Comparison of ENCODE assay signal across 8 mouse cellular contexts in genomic region chr13:12105830-12106628, GRCm38 (mm10). TPM values are rescaled to one million over a fixed set of nuclear protein-coding genes. Genes with fewer than 3 reads are reported as not detected.
DNase-seq lines count a peak whose midpoint lies in the region; ATAC-seq lines count a peak whose summit lies in the region.

No protein-coding gene starts in this region.

- no peak for ATAC-seq in activated CD4-positive, CD25-positive, alpha-beta regulatory T cell, adult 4 months

- peak; percentile 56 for DNase-seq in thymus, postnatal 0 days (ENCODE audit: low spot score)
- no peak for DNase-seq in thymus, postnatal 25 days
- peak; percentile 73 for DNase-seq in cerebellum, adult 9-10 months
- DNase-seq in frontal cortex, postnatal 14 days (ENCODE audit: low spot score in 2 of 2) = peak; percentile 39 to 43
- peak; percentile 6 for DNase-seq in kidney, postnatal 14 days
- DNase-seq in lung, postnatal 10 days = peak; percentile 19
- DNase-seq in right cerebral cortex, postnatal 10 days (ENCODE audit: low spot score in 2 of 2) = peak; percentile 67 to 68

RNA-seq across cellular contexts. Expression of gene Ryr2, which starts 0.7 kb away (rescaled TPM):
- 0.21 and 0.68 TPM in 2 replicates for polyA plus RNA-seq in thymus, postnatal 0 days (2015; fragmentation: Nextera tagmentation; extraction: Ambion mirVana)
- not detected for polyA plus RNA-seq in activated CD4-positive, CD25-positive, alpha-beta regulatory T cell, adult 4 months (2017; shearing (Covaris generic))
